Mouse (Mus musculus): Measurements from ENCODE around the gene Mlec. TPM values are rescaled to one million over a fixed set of nuclear protein-coding genes. Genes with fewer than 3 reads are reported as not detected.
"Not testable (repeated sequence)": the region's sequence is repeated elsewhere in the genome, so short reads cannot be mapped to it uniquely, and the experiment has no call there.

The Mlec gene
- total and polyA plus RNA-seq, 2 experiments: 33.7 to 40.8 TPM

DNA sequence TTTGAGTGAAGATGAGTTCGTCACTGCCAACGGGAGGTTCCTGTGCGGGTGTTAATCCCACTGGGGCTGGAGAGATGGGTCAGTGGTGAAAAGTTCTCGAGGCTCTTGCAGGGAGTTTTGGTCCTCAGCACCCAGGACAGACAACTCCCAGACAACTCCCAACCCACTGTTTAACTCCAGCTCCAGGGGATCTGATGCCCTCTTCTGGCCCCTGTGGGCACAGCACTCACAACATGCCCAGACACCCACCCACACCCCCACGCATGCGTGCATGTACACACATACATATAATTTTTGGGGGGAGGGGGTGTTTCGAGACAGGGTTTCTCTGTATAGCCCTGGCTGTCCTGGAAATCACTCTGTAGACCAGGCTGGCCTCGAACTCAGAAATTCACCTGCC lies 5.6 kb upstream of the Mlec start:
- H3K4me1 ChIP-seq (ENCODE audit: control insufficient read depth, insufficient read depth, low read length): peaks cover 10% of the 10 kb centered on the region; the same call in 1 of the 2 replicates

DNA sequence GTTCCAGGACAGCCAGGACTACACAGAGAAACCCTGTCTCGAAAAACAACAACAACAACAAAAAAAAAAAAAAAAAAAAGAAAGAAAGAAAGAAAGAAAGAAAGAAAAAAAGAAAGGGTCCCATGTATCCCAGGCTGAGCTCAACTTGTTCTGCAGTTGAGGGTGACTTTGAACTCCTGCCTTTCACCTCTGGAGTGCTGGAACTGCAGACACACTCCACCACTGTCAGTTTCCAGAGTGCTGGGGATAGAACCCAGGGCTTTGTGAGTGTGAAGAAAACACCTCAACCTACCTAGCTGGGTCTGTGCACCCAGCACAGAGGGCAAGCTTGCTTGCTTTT lies 3.9 kb upstream of the Mlec start:
- H3K27me3 ChIP-seq (ENCODE audit: control insufficient read depth, insufficient read depth, low read length); H3K79me2 ChIP-seq (ENCODE audit: control insufficient read depth, insufficient read depth, low read length); H3K36me3 ChIP-seq (ENCODE audit: control insufficient read depth, insufficient read depth, low read length); H3K27ac ChIP-seq (replicated peaks; ENCODE audit: insufficient read depth, low read depth, low read length); H3K9ac ChIP-seq (ENCODE audit: low read depth, low read length); H3K4me3 ChIP-seq (ENCODE audit: insufficient read depth, low read depth, low read length); DNase-seq (ENCODE audit: extremely low read depth, low read depth, low spot score); H3K4me1 ChIP-seq (ENCODE audit: control insufficient read depth, insufficient read depth, low read length): not testable (repeated sequence)
- WGBS: 87% methylated on average over 1 of the region's 1 CpGs

More for the DNA sequence above, 5.6 kb upstream of the Mlec start:
- H3K79me2 ChIP-seq (ENCODE audit: control insufficient read depth, insufficient read depth, low read length): no peaks in the 10 kb centered on the region
- TF ChIP-seq CTCF (IDR thresholded peaks at IDR 0.05; ENCODE audit: low read depth, low read length) (peak; percentile 80), POLR2A (IDR thresholded peaks at IDR 0.05; ENCODE audit: extremely low read depth, insufficient read depth, low read length) (no peak)
- H3K36me3 ChIP-seq (ENCODE audit: control insufficient read depth, insufficient read depth, low read length): no peaks in the 10 kb centered on the region
- H3K27ac ChIP-seq (replicated peaks; ENCODE audit: insufficient read depth, low read depth, low read length): no peak overlapping the region
- DNase-seq (ENCODE audit: extremely low read depth, low read depth, low spot score): no peak
- WGBS: 56% methylated on average over 8 of the region's 8 CpGs
- H3K9ac ChIP-seq (ENCODE audit: low read depth, low read length): no peak overlapping the region
- H3K27me3 ChIP-seq (ENCODE audit: control insufficient read depth, insufficient read depth, low read length): no peaks in the 10 kb centered on the region
- H3K4me3 ChIP-seq (ENCODE audit: insufficient read depth, low read depth, low read length): no peak overlapping the region

DNA sequence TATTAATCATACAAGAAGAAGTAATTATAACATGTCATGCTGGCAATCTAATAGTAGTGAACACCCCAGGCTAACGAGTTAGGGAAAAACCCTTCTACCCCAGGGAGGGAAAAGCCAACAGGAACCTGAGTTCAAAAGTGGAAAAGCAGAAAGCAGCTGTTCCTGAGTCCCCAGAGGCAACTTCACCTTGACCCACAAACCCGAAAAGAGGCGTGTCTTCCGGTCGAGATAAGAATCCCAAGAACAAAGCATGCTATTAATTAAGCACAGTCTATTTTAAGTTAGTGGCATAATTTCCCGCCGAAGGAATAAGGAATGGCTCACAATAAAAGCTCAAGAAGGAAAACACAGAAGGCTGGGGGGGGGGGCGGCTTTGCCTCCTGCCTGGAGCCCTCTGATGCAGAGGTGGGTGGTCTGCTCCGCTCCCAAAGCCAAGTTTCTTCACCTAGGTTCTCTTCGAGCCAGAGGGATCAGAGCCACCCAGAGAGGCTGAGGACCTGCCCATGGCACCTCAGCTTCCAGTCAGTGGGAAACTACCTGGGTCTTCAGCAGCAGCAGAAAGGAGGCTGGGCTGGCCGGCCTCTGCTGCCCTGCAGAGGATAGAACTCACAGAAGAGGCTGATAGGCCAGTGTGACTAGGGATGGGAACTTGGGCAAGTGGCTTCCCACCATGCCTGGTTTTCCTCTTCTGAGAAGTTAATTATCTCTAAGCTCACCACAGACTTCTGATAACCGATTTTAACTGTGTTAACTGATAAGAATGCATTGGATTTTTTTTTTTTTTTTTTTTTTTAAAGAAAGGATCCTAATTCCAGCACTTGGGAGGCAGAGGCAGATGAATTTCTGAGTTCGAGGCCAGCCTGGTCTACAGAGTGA lies 3.3 kb upstream of the Mlec start:
- 73% methylated on average over 13 of the region's 13 CpGs for WGBS
- no peak overlapping the region for H3K27ac ChIP-seq (replicated peaks; ENCODE audit: insufficient read depth, low read depth, low read length)

DNA sequence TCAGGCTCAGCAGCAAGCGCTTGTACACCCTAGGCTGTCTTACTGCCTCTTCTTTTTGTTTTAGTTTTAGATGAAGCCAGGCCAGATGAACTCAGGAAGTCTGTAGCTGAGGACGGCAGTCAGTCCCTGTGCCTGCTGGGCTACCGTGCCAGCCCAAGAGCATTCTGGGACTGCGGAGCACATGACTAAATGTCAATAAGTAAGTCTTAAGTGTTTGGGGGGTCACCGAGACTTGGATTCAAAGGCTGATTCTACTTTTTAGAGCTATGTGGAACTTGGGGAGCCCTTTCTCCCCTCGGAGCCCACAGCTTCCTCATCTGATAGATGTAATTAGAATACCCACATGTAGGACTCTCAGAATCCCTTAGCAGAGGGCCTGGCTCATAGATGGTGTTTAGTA lies 2.7 kb upstream of the Mlec start:
- Histone ChIP-seq H3K4me1 (ENCODE audit: control insufficient read depth, insufficient read depth, low read length) (peaks cover 4% of the 10 kb centered on the region; the same call in 1 of the 2 replicates), H3K79me2 (ENCODE audit: control insufficient read depth, insufficient read depth, low read length) (peaks cover 10% of the 10 kb centered on the region; the same call in 1 of the 2 replicates), H3K9ac (ENCODE audit: low read depth, low read length) (no peak overlapping the region), H3K27me3 (ENCODE audit: control insufficient read depth, insufficient read depth, low read length) (no peaks in the 10 kb centered on the region), H3K36me3 (ENCODE audit: control insufficient read depth, insufficient read depth, low read length) (no peaks in the 10 kb centered on the region), H3K27ac (replicated peaks; ENCODE audit: insufficient read depth, low read depth, low read length) (no peak overlapping the region), H3K4me3 (ENCODE audit: insufficient read depth, low read depth, low read length) (no peak overlapping the region)
- no peak for DNase-seq (ENCODE audit: extremely low read depth, low read depth, low spot score)
- no peak for TF ChIP-seq CTCF (IDR thresholded peaks at IDR 0.05; ENCODE audit: low read depth, low read length)
- no peak for TF ChIP-seq POLR2A (IDR thresholded peaks at IDR 0.05; ENCODE audit: extremely low read depth, insufficient read depth, low read length)
- WGBS: 66% methylated on average over 6 of the region's 6 CpGs

More for the DNA sequence above, 3.3 kb upstream of the Mlec start:
- Histone ChIP-seq H3K4me1 (ENCODE audit: control insufficient read depth, insufficient read depth, low read length) (peaks cover 6% of the 10 kb centered on the region; the same call in 1 of the 2 replicates), H3K9ac (ENCODE audit: low read depth, low read length) (no peak overlapping the region), H3K27me3 (ENCODE audit: control insufficient read depth, insufficient read depth, low read length) (no peaks in the 10 kb centered on the region), H3K79me2 (ENCODE audit: control insufficient read depth, insufficient read depth, low read length) (peaks cover 9% of the 10 kb centered on the region; the same call in 1 of the 2 replicates), H3K36me3 (ENCODE audit: control insufficient read depth, insufficient read depth, low read length) (no peaks in the 10 kb centered on the region), H3K4me3 (ENCODE audit: insufficient read depth, low read depth, low read length) (no peak overlapping the region)
- TF ChIP-seq CTCF (IDR thresholded peaks at IDR 0.05; ENCODE audit: low read depth, low read length) (no peak), POLR2A (IDR thresholded peaks at IDR 0.05; ENCODE audit: extremely low read depth, insufficient read depth, low read length) (no peak)
- DNase-seq (ENCODE audit: extremely low read depth, low read depth, low spot score): no peak

DNA sequence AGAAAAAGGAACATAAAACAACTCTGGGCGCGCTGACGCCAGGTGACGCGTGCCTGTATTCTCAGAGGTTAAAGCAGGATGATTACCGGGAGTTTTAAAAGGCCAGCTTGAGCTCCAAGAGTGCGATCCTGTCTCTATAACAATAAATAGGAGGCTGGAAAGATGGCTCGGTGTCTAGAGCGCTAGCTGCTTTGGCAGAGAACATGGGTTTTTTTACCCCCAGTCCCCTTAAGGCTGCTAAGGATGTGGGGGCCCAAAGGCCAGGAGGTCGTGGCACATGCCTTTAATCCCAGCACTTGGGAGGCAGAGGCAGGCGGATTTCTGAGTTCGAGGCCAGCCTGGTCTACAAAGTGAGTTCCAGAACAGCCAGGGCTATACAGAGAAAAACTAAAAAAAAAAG lies 1.2 kb upstream of the Mlec start:
- no peak for DNase-seq (ENCODE audit: extremely low read depth, low read depth, low spot score)
- Histone ChIP-seq H3K4me1 (ENCODE audit: control insufficient read depth, insufficient read depth, low read length) (peaks cover 6% of the 10 kb centered on the region; the same call in 1 of the 2 replicates), H3K27me3 (ENCODE audit: control insufficient read depth, insufficient read depth, low read length) (no peaks in the 10 kb centered on the region), H3K4me3 (ENCODE audit: insufficient read depth, low read depth, low read length) (peak overlapping the region; percentile 67; the same call in 1 of the 2 replicates), H3K27ac (replicated peaks; ENCODE audit: insufficient read depth, low read depth, low read length) (peak overlapping the region; percentile 67; the same call in 1 of the 2 replicates), H3K79me2 (ENCODE audit: control insufficient read depth, insufficient read depth, low read length) (peaks cover 25% of the 10 kb centered on the region; the same call in 1 of the 2 replicates), H3K36me3 (ENCODE audit: control insufficient read depth, insufficient read depth, low read length) (no peaks in the 10 kb centered on the region), H3K9ac (ENCODE audit: low read depth, low read length) (peak overlapping the region; percentile 76; the same call in 1 of the 2 replicates)
- 43% methylated on average over 12 of the region's 12 CpGs for WGBS
- TF ChIP-seq CTCF (IDR thresholded peaks at IDR 0.05; ENCODE audit: low read depth, low read length) (no peak), POLR2A (IDR thresholded peaks at IDR 0.05; ENCODE audit: extremely low read depth, insufficient read depth, low read length) (no peak)

Measured in liver, adult 2 months (tissue).